Mouse (Mus musculus): Measurements from ENCODE around the gene Dpp8. TPM values are rescaled to one million over a fixed set of nuclear protein-coding genes. Genes with fewer than 3 reads are reported as not detected.

Dpp8 gene
- polyA plus RNA-seq, 1 experiment = not detected

- no peak overlapping the region for H3K27ac ChIP-seq (ENCODE audit: insufficient read depth, low read depth, low read length)
- TF ChIP-seq CTCF (IDR thresholded peaks at IDR 0.05; ENCODE audit: insufficient read depth, low read depth, low read length) (no peak), POLR2A (IDR thresholded peaks at IDR 0.05; ENCODE audit: insufficient read depth, low read depth, low read length) (no peak)
- peaks cover 9% of the 10 kb centered on the region for H3K4me1 ChIP-seq (ENCODE audit: control insufficient read depth, insufficient read depth, low read length)
- 51% methylated on average over 1 of the region's 1 CpGs for WGBS
- no peak overlapping the region for H3K4me3 ChIP-seq (ENCODE audit: insufficient read depth, low read depth, low read length)
Observed at GRCm38 (mm10) chr9:65036456-65036855, 4.2 kb downstream of the Dpp8 start.

DNA sequence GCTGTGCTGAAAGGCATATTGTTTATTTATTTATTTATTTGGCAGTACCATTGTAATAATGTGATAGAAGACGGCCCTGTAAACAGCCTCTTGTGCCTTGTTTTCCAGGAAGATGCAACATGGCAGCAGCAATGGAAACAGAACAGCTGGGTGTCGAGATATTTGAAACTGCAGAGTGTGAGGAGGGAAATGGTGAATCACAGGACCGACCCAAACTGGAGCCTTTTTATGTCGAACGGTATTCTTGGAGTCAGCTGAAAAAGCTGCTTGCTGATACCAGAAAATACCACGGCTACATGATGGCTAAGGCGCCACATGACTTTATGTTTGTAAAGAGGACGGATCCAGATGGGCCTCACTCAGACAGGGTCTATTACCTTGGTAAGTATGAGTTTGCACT is 4.6 kb downstream of the Dpp8 start:
- TF ChIP-seq CTCF (IDR thresholded peaks at IDR 0.05; ENCODE audit: insufficient read depth, low read depth, low read length) (no peak), POLR2A (IDR thresholded peaks at IDR 0.05; ENCODE audit: insufficient read depth, low read depth, low read length) (no peak)
- WGBS = 27% methylated on average over 8 of the region's 8 CpGs
- Histone ChIP-seq H3K27ac (ENCODE audit: insufficient read depth, low read depth, low read length) (peak overlapping the region; percentile 51; the same call in 1 of the 2 replicates), H3K4me1 (ENCODE audit: control insufficient read depth, insufficient read depth, low read length) (peaks cover 9% of the 10 kb centered on the region), H3K4me3 (ENCODE audit: insufficient read depth, low read depth, low read length) (no peak overlapping the region)

- TF ChIP-seq CTCF (IDR thresholded peaks at IDR 0.05; ENCODE audit: insufficient read depth, low read depth, low read length) = no peak
- no peak for TF ChIP-seq POLR2A (IDR thresholded peaks at IDR 0.05; ENCODE audit: insufficient read depth, low read depth, low read length)
- no peak overlapping the region for H3K4me3 ChIP-seq (ENCODE audit: insufficient read depth, low read depth, low read length)
- peaks cover 6% of the 10 kb centered on the region for H3K4me1 ChIP-seq (ENCODE audit: control insufficient read depth, insufficient read depth, low read length)
- H3K27ac ChIP-seq (ENCODE audit: insufficient read depth, low read depth, low read length) = no peak overlapping the region
- 93% methylated on average over 5 of the region's 5 CpGs for WGBS
Observed at GRCm38 (mm10) chr9:65041430-65041829, 9.2 kb downstream of the Dpp8 start.

DNA sequence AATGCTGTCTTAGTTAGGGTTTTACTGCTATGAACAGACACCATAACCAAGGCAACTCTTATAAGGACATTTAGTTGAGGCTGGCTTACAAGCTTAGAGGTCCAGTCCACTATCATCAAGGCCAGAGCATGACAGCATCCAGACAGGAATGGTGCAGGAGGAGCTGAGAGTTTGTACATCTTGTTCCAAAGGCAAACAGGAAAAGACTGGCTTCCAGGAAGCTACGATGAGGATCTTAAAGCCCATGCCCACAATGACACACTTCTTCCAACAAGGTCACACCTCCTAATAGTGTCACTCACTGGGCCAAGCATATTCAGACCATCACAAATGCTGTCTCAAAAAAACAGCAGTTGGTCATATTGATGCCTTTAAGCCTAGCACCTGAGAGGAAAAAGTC is 14.8 kb downstream of the Dpp8 start:
- 91% methylated on average over 1 of the region's 1 CpGs for WGBS
- Histone ChIP-seq H3K27ac (ENCODE audit: insufficient read depth, low read depth, low read length) (no peak overlapping the region), H3K4me1 (ENCODE audit: control insufficient read depth, insufficient read depth, low read length) (no peaks in the 10 kb centered on the region), H3K4me3 (ENCODE audit: insufficient read depth, low read depth, low read length) (no peak overlapping the region)
- TF ChIP-seq CTCF (IDR thresholded peaks at IDR 0.05; ENCODE audit: insufficient read depth, low read depth, low read length) (no peak), POLR2A (IDR thresholded peaks at IDR 0.05; ENCODE audit: insufficient read depth, low read depth, low read length) (no peak)

DNA sequence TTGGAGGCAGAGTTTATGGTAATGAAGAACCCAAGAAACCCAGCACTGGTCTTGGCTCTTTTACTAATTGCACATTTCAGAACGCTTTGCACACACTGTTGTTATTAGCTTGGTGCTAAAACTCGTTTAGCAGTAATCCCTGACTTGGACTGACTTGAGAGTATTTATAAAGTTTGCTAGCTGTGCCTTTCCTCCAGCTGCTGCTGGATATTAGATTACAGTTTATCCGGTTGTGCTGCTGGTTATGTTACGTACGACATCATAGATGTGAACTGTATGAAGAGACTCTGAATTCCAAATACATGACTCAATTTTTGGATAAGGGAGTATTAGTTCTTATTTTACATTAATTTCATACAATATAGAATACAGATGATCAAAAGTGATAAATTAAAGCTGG is 17.2 kb downstream of the Dpp8 start:
- Histone ChIP-seq H3K4me3 (ENCODE audit: insufficient read depth, low read depth, low read length) (no peak overlapping the region), H3K4me1 (ENCODE audit: control insufficient read depth, insufficient read depth, low read length) (no peaks in the 10 kb centered on the region), H3K27ac (ENCODE audit: insufficient read depth, low read depth, low read length) (no peak overlapping the region)
- WGBS = 76% methylated on average over 5 of the region's 5 CpGs
- no peak for TF ChIP-seq CTCF (IDR thresholded peaks at IDR 0.05; ENCODE audit: insufficient read depth, low read depth, low read length)
- no peak for TF ChIP-seq POLR2A (IDR thresholded peaks at IDR 0.05; ENCODE audit: insufficient read depth, low read depth, low read length)

- Histone ChIP-seq H3K4me3 (ENCODE audit: insufficient read depth, low read depth, low read length) (no peak overlapping the region), H3K27ac (ENCODE audit: insufficient read depth, low read depth, low read length) (no peak overlapping the region), H3K4me1 (ENCODE audit: control insufficient read depth, insufficient read depth, low read length) (no peaks in the 10 kb centered on the region)
- 90% methylated on average over 3 of the region's 3 CpGs for WGBS
- TF ChIP-seq CTCF (IDR thresholded peaks at IDR 0.05; ENCODE audit: insufficient read depth, low read depth, low read length) (no peak), POLR2A (IDR thresholded peaks at IDR 0.05; ENCODE audit: insufficient read depth, low read depth, low read length) (no peak)
Observed at GRCm38 (mm10) chr9:65050981-65051380, 18.8 kb downstream of the Dpp8 start.

- WGBS = 91% methylated on average over 7 of the region's 7 CpGs
- TF ChIP-seq POLR2A (IDR thresholded peaks at IDR 0.05; ENCODE audit: insufficient read depth, low read depth, low read length) (no peak), CTCF (IDR thresholded peaks at IDR 0.05; ENCODE audit: insufficient read depth, low read depth, low read length) (no peak)
- Histone ChIP-seq H3K27ac (ENCODE audit: insufficient read depth, low read depth, low read length) (no peak overlapping the region), H3K4me3 (ENCODE audit: insufficient read depth, low read depth, low read length) (no peak overlapping the region), H3K4me1 (ENCODE audit: control insufficient read depth, insufficient read depth, low read length) (no peaks in the 10 kb centered on the region)
Observed at GRCm38 (mm10) chr9:65064251-65064650, 32.0 kb downstream of the Dpp8 start.

DNA sequence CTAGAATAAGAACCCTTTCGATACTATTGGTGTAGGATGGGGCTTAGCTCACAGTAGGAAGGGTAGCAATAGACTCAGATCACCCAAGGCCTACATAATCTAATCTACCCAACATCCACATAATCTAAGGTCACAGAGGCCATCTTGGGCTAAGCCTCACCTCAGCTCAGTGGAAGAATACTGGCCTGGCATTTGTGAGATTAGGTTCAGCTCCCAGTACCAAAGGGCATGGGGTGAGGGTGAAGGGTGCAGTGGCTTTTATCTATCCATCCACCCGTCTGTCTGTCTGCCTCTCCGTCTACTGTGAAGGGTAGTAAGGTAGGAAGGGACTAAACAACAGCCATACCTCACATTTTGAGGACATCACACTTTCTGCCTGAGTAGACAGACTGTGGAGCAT is 38.4 kb downstream of the Dpp8 start:
- no peaks in the 10 kb centered on the region for H3K4me1 ChIP-seq (ENCODE audit: control insufficient read depth, insufficient read depth, low read length)
- TF ChIP-seq CTCF (IDR thresholded peaks at IDR 0.05; ENCODE audit: insufficient read depth, low read depth, low read length) (no peak), POLR2A (IDR thresholded peaks at IDR 0.05; ENCODE audit: insufficient read depth, low read depth, low read length) (no peak)
- no peak overlapping the region for H3K4me3 ChIP-seq (ENCODE audit: insufficient read depth, low read depth, low read length)
- H3K27ac ChIP-seq (ENCODE audit: insufficient read depth, low read depth, low read length) = no peak overlapping the region
- WGBS = 94% methylated on average over 3 of the region's 3 CpGs

GRCm38 (mm10) chr9:65073555-65073954 is 41.3 kb downstream of the Dpp8 start:
- Histone ChIP-seq H3K4me3 (ENCODE audit: insufficient read depth, low read depth, low read length) (no peak overlapping the region), H3K4me1 (ENCODE audit: control insufficient read depth, insufficient read depth, low read length) (no peaks in the 10 kb centered on the region), H3K27ac (ENCODE audit: insufficient read depth, low read depth, low read length) (no peak overlapping the region)
- WGBS = 69% methylated on average over 9 of the region's 9 CpGs
- TF ChIP-seq CTCF (IDR thresholded peaks at IDR 0.05; ENCODE audit: insufficient read depth, low read depth, low read length) (no peak), POLR2A (IDR thresholded peaks at IDR 0.05; ENCODE audit: insufficient read depth, low read depth, low read length) (no peak)

DNA sequence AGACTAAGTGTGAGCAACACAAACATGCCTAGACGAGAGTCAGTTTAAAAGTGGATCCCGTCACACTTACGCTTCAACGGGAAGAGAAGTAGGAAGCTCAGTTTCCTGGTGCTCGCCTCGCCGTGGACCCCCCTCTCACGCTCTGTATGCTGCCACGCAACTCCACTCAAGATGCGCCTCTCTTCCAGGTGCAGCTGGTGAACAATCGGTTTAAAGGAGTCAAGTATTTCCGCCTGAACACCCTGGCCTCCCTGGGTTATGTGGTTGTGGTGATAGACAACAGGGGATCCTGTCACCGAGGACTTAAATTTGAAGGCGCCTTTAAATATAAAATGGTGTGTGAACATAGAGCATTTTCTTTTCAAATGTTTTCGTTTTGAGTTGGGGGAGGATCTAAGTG is 42.0 kb downstream of the Dpp8 start:
- 86% methylated on average over 15 of the region's 15 CpGs for WGBS
- Histone ChIP-seq H3K27ac (ENCODE audit: insufficient read depth, low read depth, low read length) (no peak overlapping the region), H3K4me1 (ENCODE audit: control insufficient read depth, insufficient read depth, low read length) (no peaks in the 10 kb centered on the region), H3K4me3 (ENCODE audit: insufficient read depth, low read depth, low read length) (no peak overlapping the region)
- TF ChIP-seq POLR2A (IDR thresholded peaks at IDR 0.05; ENCODE audit: insufficient read depth, low read depth, low read length) = no peak
- no peak for TF ChIP-seq CTCF (IDR thresholded peaks at IDR 0.05; ENCODE audit: insufficient read depth, low read depth, low read length)

Measured in olfactory bulb, adult 2 months (tissue).